Mouse (Mus musculus): ENCODE data around the gene Gm16181.

GRCm38 (mm10) chr17:35209785-35210535 lies 10.7 kb upstream of the Gm16181 start:
- TF ChIP-seq POLR2A (IDR thresholded peaks at IDR 0.05; ENCODE audit: borderline replicate concordance, extremely low read depth, low read depth, low read length) (no peak), CTCF (IDR thresholded peaks at IDR 0.05; ENCODE audit: insufficient read depth, low read length) (no peak)

Measured in lung, adult 2 months (tissue).